Mouse (Mus musculus): Measurements from ENCODE around the gene Tie1.
A peak's percentile ranks its signal among the peaks of the same experiment; 100 is the strongest.

Tie1 gene

GRCm38 (mm10) chr4:118476773-118477530 lies 12.9 kb downstream of the Tie1 start:
- peak; percentile 44 for DNase-seq (ENCODE audit: low read depth, low spot score)

- DNase-seq (ENCODE audit: low read depth, low spot score) = no peak
Measured at GRCm38 (mm10) chr4:118472687-118473086, 17.2 kb downstream of the Tie1 start.

DNA sequence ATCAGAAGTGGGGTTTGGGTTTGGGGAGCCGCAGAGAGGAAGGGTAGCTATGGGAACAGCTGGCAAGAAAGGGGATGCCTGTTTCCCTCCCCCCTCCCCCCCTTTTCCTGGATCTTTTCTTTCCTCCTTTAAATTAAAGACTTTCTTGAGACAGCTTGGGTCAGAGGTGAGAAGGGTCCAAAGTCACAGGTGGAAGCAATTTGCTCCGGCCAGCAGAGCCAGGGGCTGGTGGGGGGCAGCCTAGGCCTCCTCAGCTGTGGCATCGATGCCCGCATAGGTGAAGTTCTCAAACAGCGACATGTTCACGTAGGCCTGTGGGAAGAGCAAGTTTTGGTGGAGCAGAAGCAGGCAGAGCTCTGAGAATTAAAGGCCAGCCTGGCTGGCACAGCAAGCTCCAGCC lies 18.6 kb downstream of the Tie1 start:
- DNase-seq (ENCODE audit: low read depth, low spot score) = peak; percentile 25

DNA sequence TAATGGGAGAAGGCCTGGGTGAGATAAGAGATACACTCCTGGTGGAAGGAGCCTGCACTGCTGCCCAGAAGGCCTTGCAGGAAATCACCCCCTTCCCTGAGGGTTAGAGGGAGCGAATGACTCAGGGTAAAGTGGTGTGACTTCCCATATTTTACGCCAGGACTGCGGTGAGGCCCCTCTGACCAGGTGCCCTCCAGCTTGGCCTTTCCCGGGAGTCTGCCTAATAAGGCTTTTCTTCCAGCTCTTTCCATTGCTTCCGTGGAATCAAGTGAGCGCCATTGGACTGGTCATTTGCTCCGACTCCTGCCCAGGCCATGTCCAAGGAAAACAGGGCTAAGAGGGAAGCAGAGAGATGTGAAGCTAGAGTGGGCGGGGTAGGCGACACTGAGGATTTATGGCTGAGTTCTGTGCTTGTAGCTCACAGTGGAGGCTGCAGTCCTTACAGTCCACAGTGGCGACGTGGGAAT lies 24.1 kb downstream of the Tie1 start:
- DNase-seq (ENCODE audit: low read depth, low spot score) = peak; percentile 53

- DNase-seq (ENCODE audit: low read depth, low spot score) = no peak
Measured at GRCm38 (mm10) chr4:118464956-118465355, 24.9 kb downstream of the Tie1 start.

- DNase-seq (ENCODE audit: low read depth, low spot score) = no peak
Measured at GRCm38 (mm10) chr4:118457345-118457975, 32.4 kb downstream of the Tie1 start, which contains the start of gene Mpl. Gene Mpl (minus strand): TSS chr4:118457513.

DNA sequence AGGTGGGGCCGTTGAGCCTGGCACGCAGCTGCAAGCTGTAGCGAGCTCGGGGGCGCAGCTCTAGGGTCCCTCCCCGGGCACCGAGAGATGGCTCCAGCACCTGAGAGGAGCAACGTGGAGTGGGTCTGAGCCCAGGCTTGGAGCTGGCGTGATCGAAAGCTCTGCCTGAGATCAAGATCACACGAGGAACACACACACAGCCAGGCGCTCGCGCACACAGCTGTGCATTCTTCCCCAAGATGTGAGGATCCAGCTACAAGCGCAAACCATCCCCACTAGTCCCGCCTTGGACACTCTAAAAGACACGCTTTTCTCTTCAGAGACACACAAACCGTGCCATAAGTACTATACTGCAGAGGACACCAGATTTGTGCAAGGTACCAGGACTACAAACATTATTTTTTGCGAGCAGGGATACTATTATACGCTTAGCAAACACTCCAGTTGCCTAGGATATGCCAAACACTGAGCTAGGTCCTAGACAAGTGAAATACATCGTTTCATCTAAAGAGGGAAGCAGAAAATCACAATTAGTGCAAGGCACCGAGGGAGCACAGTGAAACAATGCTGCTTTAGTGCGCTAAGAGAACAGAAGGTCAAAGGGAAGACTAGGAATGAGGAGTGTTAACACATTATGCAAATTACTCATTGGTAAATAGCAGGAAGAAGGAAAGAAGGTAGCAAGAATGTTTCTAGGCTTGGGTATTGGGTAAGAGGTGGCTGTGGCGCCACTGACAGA lies 43.3 kb downstream of the Tie1 start:
- DNase-seq (ENCODE audit: low read depth, low spot score) = peak; percentile 50

GRCm38 (mm10) chr4:118445781-118446414 lies 44.0 kb downstream of the Tie1 start:
- DNase-seq (ENCODE audit: low read depth, low spot score) = peak; percentile 52

DNA sequence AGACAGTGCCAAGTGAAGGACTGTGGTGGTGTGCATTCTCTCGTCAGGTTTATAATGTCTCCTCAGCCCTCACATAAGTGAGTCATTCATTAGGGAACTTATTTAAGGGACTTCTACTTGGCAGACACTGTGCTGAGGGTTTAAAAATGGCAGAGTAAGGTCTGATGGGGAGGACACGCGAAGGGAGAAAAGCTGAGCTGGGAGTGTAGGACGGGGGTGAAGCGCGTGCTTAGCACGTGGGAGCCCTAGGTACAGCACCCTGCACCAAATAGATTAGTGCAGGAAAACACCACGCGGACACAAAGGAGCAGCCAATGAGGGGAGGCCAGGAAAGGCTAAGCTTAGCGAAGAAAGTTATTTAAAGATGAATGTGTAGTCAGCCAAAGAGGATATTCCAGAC lies 44.8 kb downstream of the Tie1 start:
- no peak for DNase-seq (ENCODE audit: low read depth, low spot score)

- DNase-seq (ENCODE audit: low read depth, low spot score) = peak; percentile 41
Measured at GRCm38 (mm10) chr4:118437829-118438253, 52.0 kb downstream of the Tie1 start.

DNA sequence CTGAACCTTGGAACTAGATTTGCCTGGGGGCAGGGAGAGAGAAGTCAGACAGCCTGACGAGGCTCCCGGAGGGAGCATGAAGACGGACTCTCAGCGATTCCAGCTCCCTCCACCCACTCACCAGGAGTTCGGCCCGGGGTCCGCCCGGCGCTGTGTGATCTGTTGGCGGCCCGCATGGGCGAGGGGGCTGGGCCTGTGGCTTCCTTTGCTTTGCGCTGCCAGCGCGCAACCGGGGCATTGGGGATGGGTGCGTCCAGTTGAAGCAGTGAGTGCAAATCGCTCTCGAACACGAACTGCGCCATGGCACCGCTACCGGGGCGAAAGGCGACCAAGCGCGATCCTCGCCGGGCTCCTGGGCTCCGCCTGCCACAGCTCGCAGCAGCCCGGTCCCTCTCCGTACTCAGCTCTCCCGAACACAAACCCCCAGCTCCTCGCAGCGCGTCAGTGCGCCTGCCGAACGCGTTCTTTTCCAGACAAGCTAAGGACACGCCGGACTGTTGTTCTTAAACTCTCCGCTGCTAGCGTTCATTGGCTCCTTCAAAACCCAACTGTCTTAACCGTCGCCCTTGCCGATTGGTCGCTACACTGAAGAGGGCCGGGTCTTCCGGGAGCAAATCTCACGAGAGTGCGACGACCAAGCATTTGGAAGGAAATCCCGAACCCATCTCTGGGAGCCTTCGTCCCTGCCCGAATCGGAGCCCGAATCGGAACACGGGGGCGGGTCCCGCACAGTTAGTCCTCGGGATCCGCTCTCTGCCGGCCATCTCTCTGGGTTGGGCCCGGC lies 52.8 kb downstream of the Tie1 start, which contains the start of gene Cdc20:
Cdc20 (minus strand) TSS at position 533 of the 784 bp plus-strand sequence.
- peak; percentile 98 for DNase-seq (ENCODE audit: low read depth, low spot score)

GRCm38 (mm10) chr4:118432332-118432731 lies 57.5 kb downstream of the Tie1 start:
- DNase-seq (ENCODE audit: low read depth, low spot score) = no peak

DNA sequence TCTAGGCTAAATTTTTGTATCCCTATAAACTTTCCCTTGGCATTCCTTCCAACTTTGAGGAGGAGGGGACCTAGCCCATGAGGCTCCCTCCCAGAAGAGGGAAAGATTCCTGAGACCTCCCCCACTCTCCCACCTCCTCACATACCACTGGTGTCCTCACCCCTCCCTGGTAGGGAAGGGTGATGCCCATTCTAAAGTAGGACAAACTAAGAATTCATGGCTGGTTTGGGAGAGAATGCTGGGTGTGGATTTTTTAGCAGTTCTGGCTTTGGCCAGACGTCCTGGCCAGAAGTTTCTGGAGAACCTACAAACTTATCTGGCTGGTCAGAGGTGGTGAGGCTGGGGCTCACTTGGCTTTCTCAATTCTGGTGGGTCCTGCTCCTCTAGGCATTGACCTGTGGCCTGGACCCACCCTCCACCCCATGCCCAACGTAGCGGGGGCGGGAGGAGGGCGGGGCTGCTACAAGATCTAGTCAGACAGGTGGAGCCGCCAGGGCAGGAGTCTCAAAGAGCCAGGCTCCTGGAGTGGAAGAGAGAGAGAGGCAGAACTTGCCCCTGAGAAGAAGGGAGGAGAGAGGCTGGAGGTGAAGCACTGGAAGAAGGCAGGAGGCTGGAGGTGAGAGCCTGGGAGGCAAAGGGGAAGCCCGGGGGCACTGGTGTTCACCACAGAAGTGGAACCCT lies 60.5 kb downstream of the Tie1 start:
- DNase-seq (ENCODE audit: low read depth, low spot score) = no peak

DNA sequence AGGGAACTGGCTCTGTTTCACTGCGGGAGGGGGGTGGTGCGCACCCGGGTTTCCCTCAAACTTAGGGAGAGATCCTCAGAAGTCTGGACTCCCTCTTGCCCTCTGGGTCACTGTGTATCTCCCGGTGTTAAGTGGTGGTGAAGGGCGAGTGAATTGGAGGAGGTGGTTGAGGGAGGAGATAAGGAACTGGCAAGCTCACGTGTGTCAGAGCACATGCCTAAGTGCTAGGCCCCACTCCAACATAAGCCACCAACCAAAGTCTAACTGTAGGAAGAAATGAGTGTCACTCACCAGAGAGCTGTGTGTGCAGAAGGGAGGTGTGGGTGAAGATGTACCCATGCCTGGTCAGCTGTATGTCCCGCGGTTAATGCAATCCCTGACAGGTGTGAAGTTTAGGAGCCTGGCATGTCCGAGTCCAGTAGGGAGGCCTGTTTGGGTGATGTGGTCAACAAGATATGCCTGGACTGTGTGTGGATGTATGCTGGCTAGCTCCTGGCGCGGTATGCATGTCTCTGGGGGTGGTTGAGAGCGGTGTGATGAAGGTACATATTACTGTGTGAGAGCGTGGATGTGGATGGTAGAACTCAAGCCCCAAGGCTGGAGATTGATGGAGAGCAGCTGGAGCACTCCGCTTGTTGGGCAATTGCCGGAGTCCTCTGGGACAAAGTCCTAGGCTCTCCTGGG lies 61.2 kb downstream of the Tie1 start:
- DNase-seq (ENCODE audit: low read depth, low spot score) = peak; percentile 9

- peak; percentile 88 for DNase-seq (ENCODE audit: low read depth, low spot score)
Measured at GRCm38 (mm10) chr4:118427768-118428451, 62.0 kb downstream of the Tie1 start, which contains the start of gene Elovl1. Gene Elovl1 (plus strand): TSS chr4:118428093.

DNA sequence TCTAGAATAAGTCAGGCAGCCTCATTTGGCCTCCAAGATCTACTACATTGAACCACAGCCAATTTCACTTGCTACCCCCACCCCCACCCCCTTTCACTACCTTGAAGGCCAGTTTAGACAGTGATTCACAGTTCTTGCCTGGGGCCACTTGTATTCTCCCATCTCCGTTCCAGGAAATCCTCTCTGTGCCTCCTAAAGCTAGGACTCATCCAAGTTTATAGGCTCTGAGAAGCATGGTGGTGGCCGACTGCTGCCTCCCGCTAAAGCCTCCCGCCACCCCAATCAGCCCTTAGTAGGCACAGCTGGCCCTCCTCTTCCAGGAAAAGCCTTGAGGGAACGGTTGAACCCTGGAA lies 62.5 kb downstream of the Tie1 start:
- no peak for DNase-seq (ENCODE audit: low read depth, low spot score)

DNA sequence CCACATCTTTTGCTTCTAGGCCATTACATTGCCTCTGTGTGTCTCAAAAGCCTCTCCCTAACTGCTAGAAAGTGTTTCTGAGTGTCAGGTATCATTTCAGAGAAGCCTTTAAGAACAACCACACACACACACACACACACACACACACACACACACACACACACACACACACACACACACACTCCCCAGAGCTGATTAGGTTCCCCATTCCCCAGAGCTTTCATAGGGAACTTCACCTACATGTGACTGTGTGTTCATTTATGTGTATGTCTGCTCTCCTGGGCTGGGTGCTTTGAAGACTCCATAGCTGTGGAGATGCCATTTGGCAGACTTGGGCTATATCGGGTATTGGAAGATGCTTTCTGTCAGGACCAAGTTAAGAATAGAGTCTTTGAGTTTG lies 64.5 kb downstream of the Tie1 start:
- no peak for DNase-seq (ENCODE audit: low read depth, low spot score)

DNA sequence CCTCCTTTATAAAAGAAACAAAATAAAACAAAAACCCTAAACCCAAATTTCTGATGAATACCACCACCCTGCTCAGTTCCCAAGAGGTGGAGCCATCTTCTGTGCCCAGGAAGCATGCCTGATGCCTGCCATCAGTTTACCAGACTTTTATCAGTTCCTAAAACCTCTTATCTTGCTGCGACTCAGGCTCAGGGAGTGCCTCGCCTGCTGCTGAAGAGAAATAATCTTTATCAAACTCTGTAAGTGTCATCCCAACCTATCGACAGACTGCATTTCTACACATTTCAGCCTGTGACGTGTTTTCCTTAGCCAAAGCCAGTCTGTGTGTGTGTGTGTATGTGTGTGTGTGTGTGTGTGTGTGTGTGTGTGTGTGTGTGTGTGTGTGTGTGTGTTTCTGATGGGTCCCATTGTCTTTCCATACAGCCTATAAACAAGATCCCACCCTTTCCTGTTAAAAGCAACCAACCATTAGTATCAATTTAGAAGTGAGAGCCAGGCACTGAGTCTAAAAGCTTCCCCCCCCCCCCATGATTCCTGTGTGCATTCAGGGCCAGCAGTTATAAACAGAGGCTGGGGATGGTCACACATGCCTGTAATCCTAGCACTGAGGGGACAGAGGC lies 65.2 kb downstream of the Tie1 start:
- DNase-seq (ENCODE audit: low read depth, low spot score) = no peak

GRCm38 (mm10) chr4:118421384-118421783 lies 68.5 kb downstream of the Tie1 start:
- no peak for DNase-seq (ENCODE audit: low read depth, low spot score)

Measured in mesoderm, embryonic 11.5 days (tissue).